Mouse (Mus musculus) kidney, embryonic 15.5 days (tissue): ENCODE results near the gene Sult2b1. TPM values are rescaled to one million over a fixed set of nuclear protein-coding genes. Genes with fewer than 3 reads are reported as not detected.

Experiments
- ATAC-seq: fragments of 200-750 bp; cut with Nextera tagmentation; replicated peaks from 2 replicates; pipeline ENCODE4 v1.8.0; 2017; ENCODE audit warnings: moderate TSS enrichment; ENCODE audit not compliant: low FRiP score
- H3K27ac ChIP-seq: fragments of 300-500 bp; sonication (generic); 2 replicates; pipeline ENCODE4 v1.5.1; 2015; ENCODE audit warnings: mild to moderate bottlenecking, inconsistent platforms
- H3K27me3 ChIP-seq: fragments of 300-500 bp; sonication (generic); 2 replicates; pipeline ENCODE4 v1.6.1; 2015; ENCODE audit warnings: inconsistent platforms
- H3K36me3 ChIP-seq: fragments of 300-500 bp; sonication (generic); 2 replicates; pipeline ENCODE4 v1.6.1; 2015; ENCODE audit warnings: inconsistent platforms
- H3K4me1 ChIP-seq: fragments of 300-500 bp; sonication (generic); 2 replicates; pipeline ENCODE4 v1.6.1; 2015; ENCODE audit warnings: inconsistent platforms
- H3K4me2 ChIP-seq: fragments of 300-500 bp; sonication (generic); 2 replicates; pipeline ENCODE4 v1.6.1; 2015; ENCODE audit warnings: moderate library complexity, mild to moderate bottlenecking, inconsistent platforms
- H3K4me3 ChIP-seq: fragments of 300-500 bp; sonication (generic); replicated peaks from 2 replicates; pipeline ENCODE4 v1.5.1; 2015; ENCODE audit warnings: mild to moderate bottlenecking, inconsistent platforms
- H3K9ac ChIP-seq: fragments of 300-500 bp; sonication (generic); 2 replicates; pipeline ENCODE4 v1.6.1; 2015; ENCODE audit warnings: mild to moderate bottlenecking, inconsistent platforms
- H3K9me3 ChIP-seq: fragments of 300-500 bp; sonication (generic); replicated peaks from 2 replicates; pipeline ENCODE4 v1.6.1; 2016; ENCODE audit warnings: inconsistent platforms
- WGBS: fragments of 180-500 bp; shearing (Covaris S2); methylation state at CpG from one replicate; pipeline ENCODE4 v1.1.7; 2015; ENCODE audit warnings: mixed read lengths; 5-methylcytosine and 5-hydroxymethylcytosine counted together
- polyA plus RNA-seq: library from polyadenylated mRNA; unstranded; fragments of >200 nt; fragmentation: Nextera tagmentation; extraction: Ambion mirVana; gene quantifications from 2 replicates; pipeline ENCODE4 v1.2.1, GENCODE M21; 2015

The Sult2b1 gene
- polyA plus RNA-seq, 1 experiment from 2014 or later = 2.8 TPM

- Histone ChIP-seq H3K27ac (peak overlapping the region; percentile 86), H3K9me3 (no peaks in the 10 kb centered on the region), H3K4me3 (peak overlapping the region; percentile 75), H3K27me3 (no peaks in the 10 kb centered on the region), H3K36me3 (peaks cover 45% of the 10 kb centered on the region), H3K9ac (peak overlapping the region; percentile 77; the same call in 1 of the 2 replicates), H3K4me2 (peak overlapping the region; percentile 87), H3K4me1 (peaks cover 42% of the 10 kb centered on the region)
- WGBS = 77% methylated on average over 6 of the region's 6 CpGs
- ATAC-seq = no peak
Observed at GRCm38 (mm10) chr7:45713881-45714520, 70.5 kb downstream of the Sult2b1 start.

- no peak for ATAC-seq
- H3K27me3 ChIP-seq = no peaks in the 10 kb centered on the region
- no peak overlapping the region for H3K27ac ChIP-seq
- no peak overlapping the region for H3K9ac ChIP-seq
- no peaks in the 10 kb centered on the region for H3K9me3 ChIP-seq
- H3K4me1 ChIP-seq = peaks cover 45% of the 10 kb centered on the region
- 0 out of 2 replicates have a peak overlapping the region, but pooled peaks have one; percentile 87 for H3K4me2 ChIP-seq
- H3K4me3 ChIP-seq = no peak overlapping the region
- H3K36me3 ChIP-seq = peaks cover 45% of the 10 kb centered on the region
- 95% methylated on average over 16 of the region's 16 CpGs for WGBS
Observed at GRCm38 (mm10) chr7:45713396-45713795, 71.1 kb downstream of the Sult2b1 start.

- H3K27me3 ChIP-seq = no peaks in the 10 kb centered on the region
- H3K36me3 ChIP-seq = peaks cover 45% of the 10 kb centered on the region
- no peak overlapping the region for H3K4me2 ChIP-seq
- ATAC-seq = no peak
- H3K4me3 ChIP-seq = no peak overlapping the region
- H3K9ac ChIP-seq = no peak overlapping the region
- 87% methylated on average over 21 of the region's 21 CpGs for WGBS
- peaks cover 57% of the 10 kb centered on the region for H3K4me1 ChIP-seq
- no peak overlapping the region for H3K27ac ChIP-seq
- no peaks in the 10 kb centered on the region for H3K9me3 ChIP-seq
Observed at GRCm38 (mm10) chr7:45712022-45712757, 72.3 kb downstream of the Sult2b1 start.

DNA sequence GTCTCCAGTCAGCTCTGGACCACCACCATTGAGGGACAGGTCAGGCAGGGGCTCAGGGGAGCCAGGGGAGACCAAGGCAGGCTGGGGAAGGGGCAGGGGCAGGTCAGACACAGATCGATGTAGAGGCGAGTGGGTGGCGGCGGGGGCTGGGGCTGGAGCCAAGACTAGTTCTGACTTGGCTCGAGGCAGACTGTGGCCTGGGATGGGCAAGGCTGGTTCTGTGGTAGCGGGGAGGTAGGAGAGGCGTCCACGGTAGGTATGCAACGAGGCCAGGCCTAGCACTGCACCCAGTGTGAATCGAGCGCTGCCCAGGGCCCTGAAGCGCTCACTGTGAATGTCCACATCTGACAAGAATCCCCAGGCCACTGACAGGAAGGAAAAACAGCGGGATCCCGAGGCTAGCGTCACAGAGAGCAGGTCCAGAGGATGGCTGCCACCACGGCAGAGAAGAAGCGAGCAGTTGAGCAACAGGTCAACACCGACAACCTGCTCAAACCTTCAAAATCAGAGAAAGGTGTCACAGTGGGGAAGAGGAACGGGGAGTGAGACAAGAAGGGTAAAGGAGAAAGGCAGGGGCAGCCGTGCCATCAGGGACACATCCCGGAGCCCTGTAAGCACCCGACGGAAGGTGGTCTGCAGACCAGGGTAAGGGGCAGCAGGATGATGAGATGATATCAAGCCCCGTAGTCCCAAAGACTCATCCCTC is 73.0 kb downstream of the Sult2b1 start:
- H3K27me3 ChIP-seq = no peaks in the 10 kb centered on the region
- H3K9ac ChIP-seq = no peak overlapping the region
- H3K36me3 ChIP-seq = peaks cover 45% of the 10 kb centered on the region
- no peaks in the 10 kb centered on the region for H3K9me3 ChIP-seq
- 91% methylated on average over 24 of the region's 24 CpGs for WGBS
- no peak overlapping the region for H3K4me2 ChIP-seq
- ATAC-seq = no peak
- H3K4me1 ChIP-seq = peaks cover 55% of the 10 kb centered on the region
- H3K4me3 ChIP-seq = no peak overlapping the region
- no peak overlapping the region for H3K27ac ChIP-seq

GRCm38 (mm10) chr7:45710477-45711191 is 73.8 kb downstream of the Sult2b1 start:
- ATAC-seq = no peak
- Histone ChIP-seq H3K9me3 (no peaks in the 10 kb centered on the region), H3K27ac (no peak overlapping the region), H3K4me2 (no peak overlapping the region), H3K4me1 (peaks cover 55% of the 10 kb centered on the region), H3K4me3 (no peak overlapping the region), H3K36me3 (peaks cover 45% of the 10 kb centered on the region), H3K9ac (no peak overlapping the region), H3K27me3 (no peaks in the 10 kb centered on the region)
- 92% methylated on average over 20 of the region's 20 CpGs for WGBS

- no peak for ATAC-seq
- Histone ChIP-seq H3K4me3 (no peak overlapping the region), H3K4me1 (peaks cover 56% of the 10 kb centered on the region)
Observed at GRCm38 (mm10) chr7:45709677-45710355, 74.7 kb downstream of the Sult2b1 start.

DNA sequence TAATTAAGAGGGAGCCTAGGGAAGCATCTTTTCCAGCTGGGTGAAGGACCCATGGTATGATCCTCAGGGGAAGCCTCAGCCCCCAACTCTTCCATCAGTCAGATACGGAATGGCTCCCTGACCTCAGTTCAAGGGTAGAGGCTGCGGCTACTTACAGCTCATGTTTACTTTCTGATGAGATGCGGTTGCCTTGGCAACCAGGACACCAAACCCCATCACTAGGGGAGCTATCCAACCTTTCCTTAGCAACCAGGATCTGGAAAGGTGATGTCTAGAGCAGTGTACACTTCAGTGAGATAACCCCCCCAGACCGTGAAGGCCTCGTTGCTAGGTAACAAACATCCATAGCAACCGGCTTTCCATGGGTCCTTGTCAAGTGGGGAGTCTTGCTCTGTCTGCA is 75.4 kb downstream of the Sult2b1 start:
- H3K27me3 ChIP-seq = no peaks in the 10 kb centered on the region
- ATAC-seq = no peak
- no peaks in the 10 kb centered on the region for H3K9me3 ChIP-seq
- 53% methylated on average over 6 of the region's 6 CpGs for WGBS
- no peak overlapping the region for H3K4me3 ChIP-seq
- peaks cover 52% of the 10 kb centered on the region for H3K4me1 ChIP-seq
- no peak overlapping the region for H3K9ac ChIP-seq
- peaks cover 45% of the 10 kb centered on the region for H3K36me3 ChIP-seq
- no peak overlapping the region for H3K27ac ChIP-seq
- H3K4me2 ChIP-seq = peak overlapping the region; percentile 98; the same call in 1 of the 2 replicates

More at GRCm38 (mm10) chr7:45709677-45710355, 74.7 kb downstream of the Sult2b1 start:
- no peak overlapping the region for H3K27ac ChIP-seq
- 79% methylated on average over 14 of the region's 14 CpGs for WGBS
- H3K9ac ChIP-seq = no peak overlapping the region
- H3K27me3 ChIP-seq = no peaks in the 10 kb centered on the region
- no peaks in the 10 kb centered on the region for H3K9me3 ChIP-seq
- H3K36me3 ChIP-seq = peaks cover 45% of the 10 kb centered on the region
- no peak overlapping the region for H3K4me2 ChIP-seq

- no peak for ATAC-seq
- H3K9me3 ChIP-seq = no peaks in the 10 kb centered on the region
- peak overlapping the region; percentile 96 for H3K27ac ChIP-seq
- H3K4me2 ChIP-seq = peak overlapping the region; percentile 98
- H3K4me3 ChIP-seq = peak overlapping the region; percentile 56
- peaks cover 37% of the 10 kb centered on the region for H3K36me3 ChIP-seq
- peak overlapping the region; percentile 58; the same call in 1 of the 2 replicates for H3K9ac ChIP-seq
- H3K27me3 ChIP-seq = no peaks in the 10 kb centered on the region
- peaks cover 55% of the 10 kb centered on the region for H3K4me1 ChIP-seq
- 25% methylated on average over 13 of the region's 13 CpGs for WGBS
Observed at GRCm38 (mm10) chr7:45708221-45708761, 76.2 kb downstream of the Sult2b1 start.

DNA sequence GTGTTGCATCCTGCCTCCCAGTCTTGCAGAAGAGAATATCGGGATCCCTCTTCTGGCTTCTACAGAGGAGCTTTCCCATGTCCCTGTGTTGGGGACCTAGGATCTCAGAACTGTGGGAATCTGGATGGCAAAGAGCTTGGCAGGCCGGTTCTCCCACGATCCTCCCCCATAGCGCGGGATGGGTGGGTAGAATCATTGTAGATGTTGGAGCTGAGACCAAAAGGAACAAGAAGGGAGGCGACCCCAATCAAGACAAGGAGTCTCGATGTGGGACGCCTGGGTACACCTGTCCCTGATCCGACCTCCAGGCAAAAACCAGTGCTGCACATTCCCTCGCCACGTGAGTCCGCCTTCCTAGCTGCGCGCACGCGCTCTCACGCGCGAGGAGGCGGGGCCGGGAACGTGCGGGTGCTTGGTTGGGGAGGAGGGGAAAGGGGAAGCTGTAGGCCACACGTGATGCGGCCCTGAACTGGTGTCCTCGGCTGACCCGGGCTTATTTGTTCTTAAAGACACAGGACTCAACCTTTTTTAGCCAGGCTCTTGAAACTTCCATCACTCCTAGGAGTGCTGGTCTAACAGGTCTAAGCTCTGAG is 77.0 kb downstream of the Sult2b1 start:
- 0 out of 2 replicates have a peak, but pooled peaks have one; percentile 2 for ATAC-seq
- no peaks in the 10 kb centered on the region for H3K27me3 ChIP-seq
- H3K27ac ChIP-seq = peak overlapping the region; percentile 96
- WGBS = under 1% methylated on average over 27 of the region's 27 CpGs
- peaks cover 29% of the 10 kb centered on the region for H3K36me3 ChIP-seq
- H3K4me1 ChIP-seq = peaks cover 58% of the 10 kb centered on the region
- peak overlapping the region; percentile 98 for H3K4me2 ChIP-seq
- H3K4me3 ChIP-seq = peak overlapping the region; percentile 56
- H3K9me3 ChIP-seq = no peaks in the 10 kb centered on the region
- H3K9ac ChIP-seq = peak overlapping the region; percentile 58

DNA sequence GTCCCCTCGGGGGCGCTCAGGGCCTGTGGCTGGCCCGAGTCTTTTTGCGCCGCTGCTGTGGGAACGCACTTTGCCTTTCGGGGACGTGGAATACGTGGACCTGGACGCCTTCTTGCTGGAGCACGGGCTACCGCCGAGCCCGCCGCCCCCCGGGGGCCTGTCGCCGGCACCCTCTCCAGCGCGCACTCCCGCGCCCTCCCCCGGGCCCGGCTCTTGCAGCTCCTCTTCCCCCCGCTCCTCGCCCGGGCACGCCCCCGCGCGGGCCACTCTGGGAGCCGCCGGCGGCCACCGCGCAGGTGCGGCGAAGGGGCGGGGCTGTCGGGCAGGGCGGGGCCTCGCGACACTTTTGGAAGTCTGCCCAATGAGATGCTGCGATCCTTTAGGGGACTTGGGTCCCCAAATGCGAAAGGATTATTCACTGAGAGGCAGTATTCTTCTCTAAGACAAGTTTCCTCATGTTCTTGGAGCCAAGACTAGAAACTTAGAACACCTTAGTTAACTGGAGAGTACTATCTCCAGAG is 77.7 kb downstream of the Sult2b1 start:
- no peaks in the 10 kb centered on the region for H3K27me3 ChIP-seq
- peak overlapping the region; percentile 56 for H3K4me3 ChIP-seq
- peak; percentile 9; the same call in 1 of the 2 replicates for ATAC-seq
- H3K36me3 ChIP-seq = peaks cover 22% of the 10 kb centered on the region
- peaks cover 58% of the 10 kb centered on the region for H3K4me1 ChIP-seq
- H3K4me2 ChIP-seq = peak overlapping the region; percentile 98
- no peaks in the 10 kb centered on the region for H3K9me3 ChIP-seq
- H3K9ac ChIP-seq = peak overlapping the region; percentile 58
- under 1% methylated on average over 45 of the region's 45 CpGs for WGBS
- peak overlapping the region; percentile 96 for H3K27ac ChIP-seq
